Comparison of ENCODE assay signal across 15 mouse cellular contexts in the genomic region with DNA sequence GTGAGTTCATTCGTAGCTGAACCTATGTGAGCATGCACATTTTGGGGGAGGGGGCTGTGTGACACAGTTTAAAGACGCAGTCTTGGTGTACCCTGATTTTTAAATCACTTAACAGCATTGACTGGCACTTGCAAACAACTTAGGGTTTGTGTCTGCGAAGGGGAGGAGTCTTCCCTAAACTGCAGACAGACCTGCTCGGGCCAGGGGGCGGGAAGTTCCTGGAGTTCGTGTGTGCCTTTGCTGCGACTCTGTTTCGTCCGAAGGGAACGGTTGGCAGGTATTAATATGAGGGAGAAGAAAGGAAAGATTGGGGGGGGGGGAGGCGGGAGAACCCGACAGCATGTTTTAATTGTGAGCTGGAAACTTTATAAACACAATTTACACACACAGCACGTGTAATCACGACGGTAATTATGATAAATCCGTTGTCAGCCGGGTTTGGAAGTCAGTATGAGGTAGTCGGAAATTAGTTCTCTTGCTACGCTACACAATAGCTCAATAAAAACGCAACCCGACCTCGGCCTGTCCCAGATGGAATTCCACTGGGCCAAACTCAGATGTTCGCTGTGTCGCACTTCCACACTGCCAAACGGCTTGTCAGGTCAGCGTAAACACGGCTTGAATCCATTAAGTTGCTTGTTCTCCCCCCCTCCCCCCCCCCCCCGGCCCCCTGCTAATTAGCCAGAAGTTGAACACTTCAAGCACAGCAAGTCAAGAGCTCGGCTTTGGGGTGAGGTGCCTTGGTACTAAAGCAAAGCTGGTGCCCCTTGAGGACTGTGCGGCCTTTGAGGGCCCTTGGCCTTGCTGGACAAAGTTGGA. TPM values are rescaled to one million over a fixed set of nuclear protein-coding genes. Genes with fewer than 3 reads are reported as not detected.
DNase-seq lines count a peak whose midpoint lies in the region; ATAC-seq lines count a peak whose summit lies in the region.
"Had no signal": no experiment of that assay in that cellular context is flagged by ENCODE, and none has a peak within 500 bp of the region (broad histone marks: within the 10 kb centered on the region; RNA-seq: fewer than 3 reads in every experiment).

No protein-coding gene starts in this region.

- no peak overlapping the region for H3K27ac ChIP-seq in forebrain, embryonic 11.5 days (ENCODE audit: low read depth, low read length)
- no peak overlapping the region for H3K27ac ChIP-seq in forebrain, embryonic 13.5 days
- no peak overlapping the region for H3K27ac ChIP-seq in lung, embryonic 15.5 days
- H3K27ac ChIP-seq in embryonic facial prominence, embryonic 14.5 days (replicated peaks; ENCODE audit: low read depth, low read length) = no peak overlapping the region; the same call in none of the 2 replicates
- H3K27ac ChIP-seq in neural tube, embryonic 11.5 days (ENCODE audit: low read depth, low read length) = no peak overlapping the region
- H3K27ac ChIP-seq: hindbrain, embryonic 13.5 days; liver, embryonic 14.5 days; midbrain, embryonic 12.5 days had no signal

- 0 out of 2 replicates have a peak, but pooled peaks have one; percentile 28 for ATAC-seq in forebrain, embryonic 11.5 days (replicated peaks; ENCODE audit: low FRiP score)
- ATAC-seq in forebrain, embryonic 13.5 days = no peak
- ATAC-seq in lung, embryonic 15.5 days (ENCODE audit: borderline replicate concordance, extremely low read depth, low FRiP score, low TSS enrichment) = no peak
- 0 out of 2 replicates have a peak, but pooled peaks have one; percentile 31 for ATAC-seq in embryonic facial prominence, embryonic 14.5 days (ENCODE audit: low read depth)
- no peak for ATAC-seq in neural tube, embryonic 11.5 days (ENCODE audit: insufficient read depth, low FRiP score, low TSS enrichment)

- no peak overlapping the region for H3K4me3 ChIP-seq in forebrain, embryonic 11.5 days (ENCODE audit: low read depth, low read length)
- no peak overlapping the region for H3K4me3 ChIP-seq in forebrain, embryonic 13.5 days
- no peak overlapping the region for H3K4me3 ChIP-seq in lung, embryonic 15.5 days
- peak overlapping the region; percentile 10 for H3K4me3 ChIP-seq in embryonic facial prominence, embryonic 14.5 days (ENCODE audit: low read depth, low read length)
- H3K4me3 ChIP-seq in neural tube, embryonic 11.5 days (ENCODE audit: low read depth, low read length) = no peak overlapping the region
- H3K4me3 ChIP-seq: hindbrain, embryonic 13.5 days; midbrain, embryonic 12.5 days had no signal

- peaks cover 4% of the 10 kb centered on the region; the same call in 1 of the 2 replicates for H3K4me1 ChIP-seq in forebrain, embryonic 11.5 days (replicated peaks; ENCODE audit: control insufficient read depth, insufficient read depth, low read length)
- peaks cover 16% of the 10 kb centered on the region for H3K4me1 ChIP-seq in forebrain, embryonic 13.5 days
- H3K4me1 ChIP-seq in lung, embryonic 15.5 days = peaks cover 39% of the 10 kb centered on the region
- peaks cover 22% of the 10 kb centered on the region for H3K4me1 ChIP-seq in embryonic facial prominence, embryonic 14.5 days (ENCODE audit: control insufficient read depth, insufficient read depth, low read length)
- peaks cover 6% of the 10 kb centered on the region for H3K4me1 ChIP-seq in neural tube, embryonic 11.5 days (ENCODE audit: control insufficient read depth, insufficient read depth, low read length)

- H3K9me3 ChIP-seq in forebrain, embryonic 11.5 days (ENCODE audit: control insufficient read depth, low read length) = no peaks in the 10 kb centered on the region
- H3K9me3 ChIP-seq in forebrain, embryonic 13.5 days (replicated peaks) = no peaks in the 10 kb centered on the region
- no peaks in the 10 kb centered on the region for H3K9me3 ChIP-seq in lung, embryonic 15.5 days
- H3K9me3 ChIP-seq in embryonic facial prominence, embryonic 14.5 days (ENCODE audit: control insufficient read depth, low read length) = no peaks in the 10 kb centered on the region
- H3K9me3 ChIP-seq in neural tube, embryonic 11.5 days (ENCODE audit: control insufficient read depth, low read length) = no peaks in the 10 kb centered on the region
- H3K9me3 ChIP-seq: hindbrain, embryonic 13.5 days; midbrain, embryonic 12.5 days had no signal

- H3K9ac ChIP-seq in forebrain, embryonic 11.5 days (ENCODE audit: low read length) = no peak overlapping the region
- H3K9ac ChIP-seq in forebrain, embryonic 13.5 days = no peak overlapping the region
- no peak overlapping the region for H3K9ac ChIP-seq in lung, embryonic 15.5 days
- peak overlapping the region; percentile 34; the same call in 1 of the 2 replicates for H3K9ac ChIP-seq in embryonic facial prominence, embryonic 14.5 days (ENCODE audit: low read depth, low read length)
- no peak overlapping the region for H3K9ac ChIP-seq in neural tube, embryonic 11.5 days (ENCODE audit: low read length)
- H3K9ac ChIP-seq: hindbrain, embryonic 13.5 days; liver, embryonic 14.5 days; midbrain, embryonic 12.5 days had no signal

- H3K27me3 ChIP-seq in forebrain, embryonic 11.5 days (ENCODE audit: control insufficient read depth, insufficient read depth, low read length) = no peaks in the 10 kb centered on the region
- H3K27me3 ChIP-seq in forebrain, embryonic 13.5 days = peaks cover 3% of the 10 kb centered on the region; the same call in 1 of the 2 replicates
- no peaks in the 10 kb centered on the region; the same call in 1 of the 2 replicates for H3K27me3 ChIP-seq in lung, embryonic 15.5 days
- no peaks in the 10 kb centered on the region for H3K27me3 ChIP-seq in embryonic facial prominence, embryonic 14.5 days (replicated peaks; ENCODE audit: control insufficient read depth, insufficient read depth, low read length)
- H3K27me3 ChIP-seq in neural tube, embryonic 11.5 days (ENCODE audit: control insufficient read depth, insufficient read depth, low read length) = no peaks in the 10 kb centered on the region

- 51% methylated on average over 29 of the region's 30 CpGs for WGBS in forebrain, embryonic 11.5 days
- WGBS in forebrain, embryonic 13.5 days = 41% methylated on average over 28 of the region's 30 CpGs
- 20% methylated on average over 30 of the region's 30 CpGs for WGBS in lung, embryonic 15.5 days
- WGBS in embryonic facial prominence, embryonic 14.5 days = 16% methylated on average over 28 of the region's 30 CpGs
- 32% methylated on average over 29 of the region's 30 CpGs for WGBS in neural tube, embryonic 11.5 days

- DNase-seq in forebrain, embryonic 11.5 days (ENCODE audit: low spot score) = no peak
- DNase-seq in lung, postnatal 25 days (ENCODE audit: low spot score) = no peak
- DNase-seq in embryonic facial prominence, embryonic 14.5 days (ENCODE audit: low spot score) = peak; percentile 52
- DNase-seq in neural tube, embryonic 11.5 days (ENCODE audit: low spot score) = no peak
- no peak for DNase-seq in layer of hippocampus, postnatal 10 days (ENCODE audit: low spot score in 2 of 2)
- DNase-seq in natural killer cell, adult 2 months (ENCODE audit: low spot score in 2 of 2) = no peak
- DNase-seq: right cerebral cortex, postnatal 14 days had no signal

- H3K4me2 ChIP-seq in forebrain, embryonic 11.5 days (ENCODE audit: low read depth, low read length, severe bottlenecking) = no peak overlapping the region
- H3K4me2 ChIP-seq in forebrain, embryonic 13.5 days = no peak overlapping the region
- H3K4me2 ChIP-seq in lung, embryonic 15.5 days = peak overlapping the region; percentile 26; the same call in 1 of the 2 replicates
- peak overlapping the region; percentile 41 for H3K4me2 ChIP-seq in embryonic facial prominence, embryonic 14.5 days (ENCODE audit: low read depth, low read length)
- H3K4me2 ChIP-seq in neural tube, embryonic 11.5 days (ENCODE audit: low read depth) = peak overlapping the region; percentile 16; the same call in 1 of the 2 replicates
- H3K4me2 ChIP-seq: heart, embryonic 11.5 days; hindbrain, embryonic 13.5 days; midbrain, embryonic 12.5 days had no signal

- no peaks in the 10 kb centered on the region for H3K36me3 ChIP-seq in forebrain, embryonic 11.5 days (ENCODE audit: control insufficient read depth, insufficient read depth, low read length)
- H3K36me3 ChIP-seq in forebrain, embryonic 13.5 days (ENCODE audit: poor library complexity, severe bottlenecking) = no peaks in the 10 kb centered on the region
- H3K36me3 ChIP-seq in lung, embryonic 15.5 days = no peaks in the 10 kb centered on the region
- H3K36me3 ChIP-seq in embryonic facial prominence, embryonic 14.5 days (ENCODE audit: control insufficient read depth, insufficient read depth, low read length) = no peaks in the 10 kb centered on the region
- no peaks in the 10 kb centered on the region for H3K36me3 ChIP-seq in neural tube, embryonic 11.5 days (ENCODE audit: control insufficient read depth, insufficient read depth, low read length)
- H3K36me3 ChIP-seq: hindbrain, embryonic 13.5 days; midbrain, embryonic 12.5 days had no signal

RNA-seq across cellular contexts. Expression of gene Foxl1, which starts 47.2 kb away (rescaled TPM):
- polyA plus RNA-seq in forebrain, embryonic 11.5 days (2014; fragmentation: Nextera tagmentation; extraction: Ambion mirVana) = 0.39 and 0.81 TPM in 2 replicates
- 0.12 TPM in 1 of 2 replicates, not detected in the other for polyA plus RNA-seq in forebrain, embryonic 13.5 days (2015; fragmentation: Nextera tagmentation; extraction: Ambion mirVana)
- 6.8 and 8.5 TPM in 2 replicates for polyA plus RNA-seq in lung, embryonic 15.5 days (2015; fragmentation: Nextera tagmentation; extraction: Ambion mirVana)
- 0.32 and 0.96 TPM in 2 replicates for polyA plus RNA-seq in embryonic facial prominence, embryonic 14.5 days (2014; fragmentation: Nextera tagmentation; extraction: Ambion mirVana)
- polyA plus RNA-seq in neural tube, embryonic 11.5 days (2014; fragmentation: Nextera tagmentation; extraction: Ambion mirVana) = 1.1 and 1.3 TPM in 2 replicates
- total RNA-seq in layer of hippocampus, postnatal 10 days (2021) = under 1 TPM in 1 of 2 experiments, not detected in 1; 0.21 TPM
- total RNA-seq: layer of hippocampus, postnatal 14 days; neutrophil, adult 5-6 weeks had no signal

RNA-seq across cellular contexts. Expression of gene Foxc2, which starts 59.0 kb away (rescaled TPM):
- polyA plus RNA-seq in forebrain, embryonic 11.5 days (2014; fragmentation: Nextera tagmentation; extraction: Ambion mirVana) = 6.1 and 6.3 TPM in 2 replicates
- 0.79 and 0.90 TPM in 2 replicates for polyA plus RNA-seq in forebrain, embryonic 13.5 days (2015; fragmentation: Nextera tagmentation; extraction: Ambion mirVana)
- polyA plus RNA-seq in lung, embryonic 15.5 days (2015; fragmentation: Nextera tagmentation; extraction: Ambion mirVana) = 2.1 and 2.3 TPM in 2 replicates
- polyA plus RNA-seq in embryonic facial prominence, embryonic 14.5 days (2014; fragmentation: Nextera tagmentation; extraction: Ambion mirVana) = 7.4 and 9.4 TPM in 2 replicates
- polyA plus RNA-seq in neural tube, embryonic 11.5 days (2014; fragmentation: Nextera tagmentation; extraction: Ambion mirVana) = 15.4 and 15.5 TPM in 2 replicates
- 1 to 10 TPM; 1.5 to 2.5 TPM for total RNA-seq in layer of hippocampus, postnatal 10 days (2021)
- total RNA-seq: neutrophil, adult 5-6 weeks had no signal

Comparison
In these comparisons a context has a peak if more than half of its experiments do, and no peak if none do; other contexts are left out.
1. ATAC-seq: peak in forebrain, embryonic 11.5 days (single experiment) and embryonic facial prominence, embryonic 14.5 days (single experiment); none in forebrain, embryonic 13.5 days (single experiment), lung, embryonic 15.5 days (single experiment) and neural tube, embryonic 11.5 days (single experiment).
2. H3K4me2 ChIP-seq: peak in lung, embryonic 15.5 days (single experiment), embryonic facial prominence, embryonic 14.5 days (single experiment) and neural tube, embryonic 11.5 days (single experiment); none in forebrain, embryonic 11.5 days (single experiment) and forebrain, embryonic 13.5 days (single experiment).